Mouse (Mus musculus): ENCODE measurements at regions not wholly inside any gene's neighbourhood (a gene's known extent, or its start where the extent isn't known, plus 50 kb on each side); places are given as distances from the start of the nearest gene placed in this dataset.

DNA sequence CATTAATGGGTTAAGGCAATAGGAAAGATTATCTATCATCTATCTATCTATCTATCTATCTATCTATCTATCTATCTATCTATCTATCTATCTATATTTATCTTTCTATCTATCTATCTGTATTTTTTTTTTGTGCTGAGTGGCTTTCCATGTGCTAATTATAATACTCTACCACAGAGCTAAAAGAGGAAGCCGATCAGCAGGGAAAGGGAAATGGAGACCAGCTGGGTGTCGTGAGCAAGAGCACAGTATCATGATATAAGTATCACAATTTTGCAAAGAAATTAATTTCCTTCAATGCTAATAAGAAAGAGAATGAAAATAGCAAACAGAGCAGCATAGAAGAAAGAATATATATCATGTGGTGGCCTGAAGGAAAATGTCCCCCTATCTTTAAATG lies 69.6 kb downstream of the Cldn1 start:
- in situ Hi-C loops (cut with MboI, MseI) = no loop called here

DNA sequence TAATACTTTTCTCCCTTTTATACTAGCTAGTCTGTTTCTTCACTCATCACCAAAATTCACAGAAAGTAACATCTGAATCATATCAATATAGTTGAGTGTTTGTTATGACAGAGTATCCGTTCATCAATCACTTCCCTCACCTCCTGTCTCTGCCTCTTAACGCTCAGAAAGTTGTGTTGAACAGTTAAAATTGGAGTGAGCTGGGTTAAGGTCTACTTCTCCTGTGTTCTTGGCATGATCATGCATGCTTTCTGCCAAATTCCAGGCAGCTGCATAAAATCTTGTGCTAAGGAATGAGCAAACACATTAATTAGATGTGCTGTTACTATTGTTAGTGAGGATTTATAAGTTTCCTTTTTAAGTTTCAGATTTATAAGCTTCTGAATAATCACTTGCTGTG lies 79.9 kb downstream of the Cldn1 start:
- in situ Hi-C loops (cut with MboI, MseI) = no loop called here

DNA sequence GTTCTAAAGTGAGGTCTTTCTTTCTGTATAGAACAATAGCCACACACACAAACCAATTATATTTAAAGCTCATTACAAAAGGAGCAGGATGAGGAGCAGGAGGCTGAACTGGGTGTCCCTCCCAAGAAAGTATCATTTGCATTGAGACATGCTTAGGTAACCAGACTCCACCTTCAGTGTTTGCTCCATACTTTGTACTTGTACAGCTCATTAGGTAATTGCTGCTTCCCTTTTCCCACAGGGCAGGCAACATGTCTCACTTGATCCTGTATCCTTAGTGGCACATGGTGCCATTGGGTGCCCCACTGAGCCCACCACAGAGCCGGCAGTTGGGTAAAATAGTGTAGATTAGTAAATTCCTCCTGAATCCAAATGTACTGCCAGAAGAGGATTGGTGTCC lies 86.0 kb downstream of the Cldn1 start:
- in situ Hi-C loops (cut with MboI, MseI) = no loop called here

DNA sequence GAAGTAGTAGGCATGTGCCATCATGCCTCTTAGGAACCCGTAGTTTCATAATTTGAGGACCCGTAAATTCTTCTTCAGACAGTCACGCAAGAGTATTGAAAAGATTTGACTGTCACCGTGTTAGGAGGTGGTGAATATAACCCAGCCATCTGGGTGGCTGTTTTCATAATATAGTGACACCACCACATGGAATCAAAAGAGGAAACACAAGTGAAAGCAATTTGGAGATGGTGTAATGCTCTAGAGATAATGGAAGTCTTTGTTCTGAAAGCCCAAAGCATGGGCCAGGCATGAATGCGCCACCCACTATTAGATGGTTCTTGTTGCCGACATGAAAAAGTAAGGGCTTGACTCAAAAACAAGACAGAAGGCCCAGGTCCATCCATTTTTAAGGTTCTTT lies 86.9 kb downstream of the Cldn1 start:
- in situ Hi-C loops (cut with MboI, MseI) = no loop called here

DNA sequence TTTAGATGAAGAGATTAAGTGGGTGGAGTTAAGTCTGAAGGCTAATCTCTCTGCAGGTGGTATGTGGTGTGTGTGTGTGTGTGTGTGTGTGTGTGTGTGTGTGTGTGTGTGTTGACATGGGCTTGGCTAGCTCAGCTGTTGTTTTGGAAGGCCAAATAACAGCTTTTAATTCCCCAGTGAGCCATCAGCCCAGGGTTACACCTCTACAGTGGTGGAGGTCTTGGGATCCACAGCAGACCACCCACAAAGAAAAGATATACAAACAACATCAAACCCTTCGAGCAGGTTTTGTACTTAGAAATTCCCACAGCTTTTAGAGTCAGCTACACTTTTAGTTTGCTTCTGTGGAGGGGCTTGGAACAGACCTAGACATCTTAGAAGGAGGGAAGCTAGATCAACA lies 89.2 kb downstream of the Cldn1 start:
- in situ Hi-C loops (cut with MboI, MseI) = no loop called here

DNA sequence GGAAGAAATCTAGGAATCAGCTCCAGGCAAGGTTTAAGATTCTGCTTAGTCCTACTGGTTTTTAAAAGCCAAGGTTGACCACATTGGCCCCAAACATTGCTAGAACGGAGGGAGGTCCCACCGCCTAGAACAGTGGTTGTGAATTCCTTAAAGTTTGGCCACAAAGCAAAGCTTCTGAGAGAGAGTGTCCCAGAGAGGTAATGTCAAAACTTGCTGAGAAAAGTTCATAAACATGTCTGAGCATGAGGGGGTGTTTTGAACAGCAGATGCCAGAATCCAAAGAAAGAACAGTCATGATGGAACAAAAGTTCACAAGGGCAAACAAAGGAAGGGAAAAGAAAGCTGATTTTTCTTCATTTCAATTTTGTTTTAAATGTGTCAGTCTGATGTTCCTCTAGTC lies 90.1 kb downstream of the Cldn1 start:
- in situ Hi-C loops (cut with MboI, MseI) = no loop called here

DNA sequence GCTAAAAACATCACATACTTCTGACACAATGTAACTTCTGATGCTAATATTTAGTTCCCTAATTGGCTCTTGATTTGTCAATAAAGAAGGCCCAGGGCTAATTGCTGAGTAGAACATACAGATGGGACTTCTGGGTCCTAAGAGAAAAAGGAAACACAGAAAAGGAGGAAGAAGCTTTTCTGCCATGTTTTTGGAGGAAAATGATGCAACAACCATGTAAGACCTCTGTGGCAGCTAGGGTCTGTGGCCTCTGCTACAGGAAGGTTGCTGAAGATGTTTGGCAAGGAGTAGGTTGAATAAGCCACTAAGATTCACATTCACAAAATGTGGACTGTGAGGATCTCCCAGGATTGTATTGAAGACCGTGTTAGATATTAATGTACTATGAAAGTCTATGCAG lies 94.9 kb downstream of the Cldn1 start:
- in situ Hi-C loops (cut with MboI, MseI) = no loop called here

DNA sequence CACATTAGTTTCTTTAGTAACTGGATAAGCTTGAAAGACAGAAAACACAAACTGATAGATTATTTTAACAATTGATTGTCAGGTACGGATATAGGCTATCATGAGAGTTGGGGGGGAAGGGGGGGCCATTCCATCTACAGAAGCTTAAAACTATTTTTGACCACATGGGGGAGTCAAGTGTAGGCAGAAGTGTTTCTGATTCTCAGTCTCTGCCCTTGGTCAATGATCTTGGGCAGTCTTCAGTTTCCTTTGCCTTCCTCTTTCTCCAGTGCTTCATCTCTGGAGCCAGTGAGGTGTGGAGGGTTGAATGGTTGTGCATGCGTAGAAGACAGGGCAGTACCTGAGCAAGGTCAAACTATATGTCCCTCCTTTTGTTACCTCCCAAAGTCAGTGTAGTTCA lies 118.8 kb downstream of the Cldn1 start:
- in situ Hi-C loops (cut with MboI, MseI) = no loop called here

DNA sequence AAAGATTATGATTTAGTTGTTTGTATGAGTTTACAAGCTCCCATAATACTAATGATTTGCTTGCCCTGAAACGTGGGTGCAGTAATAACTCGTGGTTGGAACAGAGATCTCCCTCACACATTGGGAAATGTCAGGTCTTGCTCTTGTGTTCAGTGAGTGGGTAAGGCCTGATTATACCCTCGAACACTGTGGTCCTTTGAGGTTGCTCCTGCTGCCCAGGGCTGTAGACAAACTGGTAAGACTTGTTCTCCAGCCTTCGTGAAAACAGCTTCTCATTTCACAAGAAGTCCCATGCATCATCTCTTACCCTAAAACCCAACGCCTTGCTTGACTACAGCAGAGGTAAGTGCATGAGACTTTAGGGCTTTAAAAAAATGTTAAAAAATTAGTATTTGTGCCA lies 119.9 kb downstream of the Cldn1 start:
- in situ Hi-C loops (cut with MboI, MseI) = no loop called here

DNA sequence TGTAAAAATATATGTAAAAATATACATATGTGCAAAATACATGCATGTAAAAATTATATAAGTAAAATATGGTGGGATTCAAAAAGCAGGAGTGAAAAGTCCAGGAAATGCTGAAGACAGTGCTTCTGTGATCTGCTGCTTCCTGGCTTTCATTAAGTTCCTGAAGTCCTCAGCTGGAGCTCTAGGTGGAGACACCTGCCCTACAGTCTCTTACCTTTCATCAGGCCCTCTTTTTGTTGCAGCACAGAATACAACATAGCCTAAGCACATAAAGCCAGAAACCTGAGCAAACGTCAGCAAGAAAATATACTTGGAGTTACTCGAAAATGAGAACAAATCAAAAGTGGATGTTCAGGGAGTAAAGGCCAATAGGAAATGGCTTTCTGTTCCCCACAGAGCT lies 120.6 kb downstream of the Cldn1 start:
- in situ Hi-C loops (cut with MboI, MseI) = no loop called here

DNA sequence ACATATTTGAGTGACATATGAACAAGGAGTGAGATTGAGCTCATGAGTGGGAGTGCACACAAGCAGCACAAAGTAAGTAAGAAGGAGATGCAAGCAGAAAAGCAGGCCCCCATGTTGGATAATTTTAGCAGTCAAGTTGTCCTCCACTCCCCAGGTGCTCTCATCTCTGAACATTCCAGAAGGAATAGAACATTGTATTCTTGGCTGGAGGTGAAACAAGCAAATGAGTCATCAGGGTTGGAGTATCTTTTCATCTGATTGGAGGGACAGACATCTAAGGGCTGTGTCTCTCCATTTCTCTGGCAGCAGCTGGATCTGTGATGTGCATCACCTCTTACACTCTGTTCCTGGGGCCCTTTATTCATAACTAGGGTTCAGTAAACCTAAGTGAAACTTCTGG lies 122.7 kb downstream of the Cldn1 start:
- in situ Hi-C loops (cut with MboI, MseI) = loop anchor here (25.0 kb wide), 2 partner anchors 1063 to 1213 kb away; partner anchors contain the start of gene Ostn

DNA sequence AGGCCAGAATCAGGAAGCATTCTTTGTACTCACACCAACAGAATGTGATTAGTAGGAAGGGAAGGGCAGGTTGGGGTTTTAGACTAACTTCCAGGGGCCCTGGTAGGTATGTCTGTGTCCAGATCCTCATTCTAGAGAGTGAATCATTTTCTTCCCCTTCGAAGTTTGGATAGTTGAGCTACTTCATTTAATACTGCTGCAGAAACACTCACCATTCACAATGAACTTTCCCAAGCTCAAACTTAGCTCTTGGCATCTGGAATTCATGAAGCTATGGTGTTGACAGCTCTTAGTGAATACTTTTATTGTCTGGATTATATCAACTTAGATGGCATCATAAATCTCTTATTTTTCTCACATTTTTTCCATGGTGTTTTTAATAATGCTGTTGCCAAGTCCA lies 123.7 kb downstream of the Cldn1 start:
- in situ Hi-C loops (cut with MboI, MseI) = loop anchor here (25.0 kb wide), 2 partner anchors 1064 to 1214 kb away; partner anchors contain the start of gene Ostn

DNA sequence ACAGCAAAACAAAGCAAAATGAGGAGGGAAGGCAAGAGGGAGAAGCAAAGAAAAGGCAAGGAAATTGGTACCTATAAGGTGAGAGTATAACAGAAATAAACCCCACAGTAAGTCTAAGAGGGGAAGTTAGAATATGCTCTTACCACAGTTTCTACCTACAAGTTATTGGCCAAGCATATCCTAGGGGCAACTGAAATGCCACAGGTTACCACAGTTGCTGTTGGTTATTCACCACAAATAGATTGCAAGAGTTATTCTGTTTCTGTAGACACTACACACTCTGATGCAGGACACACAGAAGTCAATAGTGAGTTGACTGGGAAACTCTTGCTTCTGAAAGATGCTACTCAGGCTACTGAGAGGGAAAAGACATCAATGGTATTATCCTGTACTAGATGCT lies 129.7 kb upstream of the P3h2 start:
- in situ Hi-C loops (cut with MboI, MseI) = loop anchor here (10.0 to 25.0 kb wide), 4 partner anchors 550 to 1227 kb away; partner anchors contain the start of gene Ostn

DNA sequence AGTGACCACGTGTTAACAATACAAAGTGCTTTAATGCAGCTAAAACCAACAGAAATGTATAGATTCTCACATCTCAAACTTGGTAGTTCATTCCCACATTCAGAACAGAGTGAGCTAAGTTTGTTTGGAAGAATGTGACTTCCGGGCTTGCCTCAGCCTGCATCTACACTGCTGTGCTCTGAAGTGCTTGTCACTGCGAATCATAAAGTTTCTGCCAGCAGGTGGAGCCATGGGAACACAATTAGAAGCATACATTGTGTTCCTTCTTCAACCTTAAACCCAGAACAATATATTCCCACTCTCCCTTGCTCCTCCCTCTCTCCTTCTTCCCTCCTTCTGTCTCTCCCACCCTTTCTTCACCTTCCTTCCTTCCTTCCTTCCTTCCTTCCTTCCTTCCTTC lies 128.5 kb upstream of the P3h2 start:
- in situ Hi-C loops (cut with MboI, MseI) = loop anchor here (10.0 to 25.0 kb wide), 4 partner anchors 551 to 1228 kb away; partner anchors contain the start of gene Ostn

DNA sequence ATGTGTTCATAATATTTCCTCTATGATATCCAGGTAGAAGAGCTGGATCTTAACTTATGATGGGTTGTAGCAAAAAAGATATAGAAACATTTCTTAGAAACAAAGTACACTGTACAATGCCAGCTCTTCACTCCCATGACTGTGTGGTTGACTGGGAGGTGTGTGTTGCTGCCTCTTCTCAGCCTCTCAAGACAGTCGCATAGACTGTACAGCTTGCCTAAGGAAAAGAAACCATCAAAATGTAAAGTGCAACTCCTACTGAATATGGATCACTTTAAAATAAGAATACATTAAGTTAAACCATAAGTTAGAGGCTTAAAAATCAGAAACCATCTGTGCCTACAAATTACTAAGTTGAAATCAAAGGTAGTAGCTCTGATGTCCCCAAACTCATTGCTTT lies 125.5 kb upstream of the P3h2 start:
- in situ Hi-C loops (cut with MboI, MseI) = loop anchor here (10.0 to 25.0 kb wide), 4 partner anchors 554 to 1231 kb away; partner anchors contain the start of gene Ostn

DNA sequence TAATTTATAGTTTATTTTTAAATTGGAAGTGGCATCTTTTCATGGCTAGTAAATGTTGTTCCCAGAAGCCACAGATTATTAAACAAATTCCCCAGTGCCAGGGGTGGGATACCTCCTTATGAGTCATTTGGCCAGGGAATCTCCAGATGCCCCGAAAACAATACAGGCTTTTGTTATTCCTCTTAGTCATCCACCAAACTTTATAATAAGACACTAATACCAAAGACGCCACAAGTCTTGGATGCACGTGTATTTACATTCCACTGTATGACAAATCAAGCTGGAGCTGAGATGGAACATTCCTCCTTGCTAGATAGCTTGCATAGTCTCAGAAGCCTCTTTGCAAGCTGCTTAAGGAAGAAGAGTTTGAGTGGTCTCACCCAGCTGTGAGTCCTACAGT lies 105.8 kb upstream of the P3h2 start:
- in situ Hi-C loops (cut with MboI, MseI) = no loop called here

DNA sequence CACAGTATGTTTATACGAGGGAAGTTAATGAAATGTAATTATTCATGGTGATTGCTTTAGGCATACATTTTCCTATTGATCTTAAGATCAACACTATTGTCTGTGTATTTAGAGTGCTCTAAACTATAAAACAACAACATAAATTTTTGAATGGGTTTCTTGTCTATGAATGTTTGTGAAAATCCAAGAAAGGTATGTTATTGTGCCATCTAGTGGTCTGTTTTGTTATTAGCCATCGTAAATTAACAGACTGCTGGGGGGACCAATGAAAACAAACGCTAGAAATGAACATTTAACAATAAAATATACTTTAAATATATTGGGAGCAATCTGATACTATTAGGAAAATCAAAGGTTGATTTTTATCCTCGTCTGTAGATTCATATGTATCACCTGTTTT lies 93.5 kb upstream of the P3h2 start:
- in situ Hi-C loops (cut with MboI, MseI) = loop anchor here (10.0 kb wide), 1 partner anchor 824 kb away; no protein-coding TSS in a partner anchor

DNA sequence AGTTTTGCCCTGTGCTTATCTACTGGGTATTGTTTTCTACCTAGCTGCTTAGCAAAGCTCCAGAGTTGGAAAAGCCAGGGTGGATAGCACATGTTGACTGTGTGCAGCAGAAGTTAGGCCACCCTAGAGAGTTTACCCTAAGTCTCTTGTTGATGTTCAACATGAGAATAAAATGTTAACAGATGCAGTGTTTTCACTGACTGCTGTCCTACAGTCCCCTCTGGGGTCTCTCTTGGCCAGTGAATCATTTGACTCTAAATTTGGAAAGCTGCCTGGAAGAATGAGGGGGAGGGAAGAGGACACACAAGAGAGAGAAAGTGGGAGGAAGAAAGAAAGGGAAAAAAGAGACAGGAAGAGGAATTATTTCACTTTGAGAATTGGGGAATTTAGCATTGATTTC lies 90.8 kb upstream of the P3h2 start:
- in situ Hi-C loops (cut with MboI, MseI) = loop anchor here (10.0 kb wide), 1 partner anchor 822 kb away; no protein-coding TSS in a partner anchor

DNA sequence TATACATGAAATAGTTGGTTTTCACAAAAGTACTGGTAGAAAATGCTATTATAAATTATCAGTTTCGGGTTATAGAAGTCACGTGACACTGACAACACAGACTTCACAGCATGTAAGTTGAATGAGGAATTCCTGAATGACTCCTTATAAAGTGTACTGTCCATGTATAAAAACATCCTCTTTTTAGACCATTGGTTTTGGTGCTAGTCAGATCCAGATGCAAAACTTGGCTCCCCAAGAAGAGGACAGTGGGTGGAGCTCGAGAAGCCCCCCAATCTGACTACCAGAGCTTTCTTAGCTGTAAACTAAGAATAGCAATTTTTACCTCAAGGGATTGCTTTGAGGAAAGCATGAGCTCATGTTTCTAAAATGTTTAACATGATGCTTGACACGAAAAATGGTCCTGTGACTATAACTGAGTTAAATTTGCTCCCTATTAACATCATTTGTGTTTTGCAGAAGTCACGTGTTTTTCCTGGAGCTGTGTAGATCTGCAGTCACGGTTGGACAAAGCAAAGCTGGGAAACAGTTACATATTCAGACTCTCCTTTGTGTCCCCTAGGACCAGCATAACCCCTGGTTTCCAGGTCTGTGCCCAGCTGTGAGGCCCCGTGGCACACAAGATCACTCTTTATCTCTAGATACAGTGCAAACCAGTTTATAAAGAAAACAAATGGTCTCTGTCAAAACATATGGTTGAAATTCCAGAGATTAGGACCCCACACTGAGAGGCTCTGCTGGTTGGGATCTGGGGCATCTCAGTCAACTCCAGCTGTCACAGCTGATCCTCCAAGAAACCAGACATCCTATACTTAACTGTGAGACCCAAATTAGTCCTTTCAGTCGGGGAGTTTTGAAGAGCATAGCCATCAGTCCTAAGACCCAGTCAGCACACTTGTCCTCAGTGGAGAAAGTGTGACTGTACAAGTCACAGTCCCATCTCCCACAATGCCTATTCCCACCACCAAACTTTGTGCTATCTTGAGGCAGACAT lies 80.0 kb upstream of the P3h2 start:
- in situ Hi-C loops (cut with MboI, MseI) = no loop called here

DNA sequence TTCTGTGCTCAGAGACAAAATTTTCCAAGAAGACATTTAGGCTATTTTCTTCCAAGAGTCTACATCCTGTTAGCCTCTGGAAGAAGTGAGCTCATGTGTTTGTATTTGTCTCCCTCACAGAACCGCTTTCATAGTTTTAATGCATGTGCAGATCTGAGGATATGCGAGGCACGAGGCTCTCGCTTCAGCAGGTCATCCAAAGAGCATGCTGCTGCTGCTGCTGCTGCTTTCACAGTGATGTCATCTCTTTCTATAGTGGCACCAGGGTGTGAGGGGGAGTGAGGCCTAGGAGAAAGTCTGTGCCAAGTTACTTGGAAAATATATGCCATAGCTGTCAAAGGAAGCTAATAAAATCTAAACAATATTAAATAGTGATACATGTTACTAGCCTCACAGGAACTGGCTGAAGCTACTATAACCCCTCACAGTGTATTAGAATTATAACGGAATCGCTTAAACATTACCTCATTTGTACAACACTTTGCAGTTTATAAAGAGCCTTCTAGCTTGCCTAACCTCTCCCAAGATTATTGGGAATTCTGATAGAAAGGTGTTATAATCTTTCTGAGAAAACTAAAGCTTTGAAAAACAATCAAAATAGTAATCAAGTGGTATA lies 79.2 kb upstream of the P3h2 start:
- in situ Hi-C loops (cut with MboI, MseI) = no loop called here

DNA sequence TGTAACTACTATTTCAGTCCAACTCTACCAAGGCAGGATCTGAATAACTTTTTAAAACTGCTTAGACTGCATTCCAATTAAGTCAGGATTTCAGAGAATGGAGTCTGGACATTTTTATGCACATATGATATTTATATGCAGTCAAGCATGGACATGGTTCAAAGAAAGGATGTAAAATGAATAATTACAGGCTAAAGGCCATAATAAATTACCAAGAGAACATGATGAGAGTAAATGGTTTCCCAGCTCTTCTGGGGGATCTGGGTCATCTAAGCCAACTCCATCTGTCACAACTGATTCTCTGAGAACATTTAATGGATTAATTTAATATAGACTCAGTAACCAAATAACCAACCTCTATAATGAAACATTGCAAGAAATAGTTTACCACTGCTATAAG lies 77.9 kb upstream of the P3h2 start:
- in situ Hi-C loops (cut with MboI, MseI) = no loop called here

DNA sequence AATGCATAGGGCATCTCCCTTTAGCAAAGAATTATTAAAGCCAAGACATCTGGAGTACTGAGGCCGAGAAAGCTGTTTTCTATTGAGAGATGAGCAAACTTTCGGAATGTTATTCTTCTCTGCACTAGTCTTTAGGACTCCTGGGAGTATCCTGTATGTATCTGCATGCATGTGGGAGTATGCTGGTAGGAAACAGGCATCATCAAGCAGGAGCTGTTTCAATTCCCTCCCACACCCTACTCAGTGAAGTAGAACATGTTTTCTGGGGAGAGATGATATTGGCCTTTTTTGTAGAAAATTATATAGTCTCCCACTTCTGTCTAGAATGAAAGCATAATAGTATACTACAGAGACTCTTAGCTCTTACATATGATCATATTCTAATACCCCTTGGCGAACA lies 76.1 kb upstream of the P3h2 start:
- in situ Hi-C loops (cut with MboI, MseI) = no loop called here

DNA sequence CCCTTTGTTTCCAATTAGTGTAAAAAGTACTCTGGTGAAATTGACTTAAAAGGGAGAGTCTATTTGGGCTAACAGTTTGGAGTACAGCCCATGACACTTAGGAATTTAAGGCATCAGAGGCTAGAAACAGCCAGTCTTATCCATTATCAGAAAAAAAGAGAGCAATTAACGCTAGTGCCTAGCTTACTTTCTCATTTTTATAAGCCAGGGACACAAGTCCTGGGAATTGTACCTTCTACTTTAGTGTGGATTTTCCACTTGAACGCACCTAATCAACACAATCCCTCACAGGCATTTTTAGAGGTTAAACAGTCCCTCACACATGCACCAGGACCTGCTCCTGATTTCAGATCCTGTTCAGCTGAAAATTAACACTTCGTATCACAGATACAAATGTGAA lies 65.9 kb upstream of the P3h2 start:
- in situ Hi-C loops (cut with MboI, MseI) = no loop called here

Data from regulatory T cell (primary cell).